Mouse (Mus musculus) E14TG2a.4 (cell line): ENCODE results near the gene Mfn2.

Experiments used
- CTCF ChIP-seq: conservative IDR thresholded peaks from 2 replicates; pipeline ENCODE4 v1.5.1; 2014; ENCODE audit warnings: low read length
- POU5F1 ChIP-seq: IDR thresholded peaks from 2 replicates; pipeline ENCODE4 v1.6.1; 2014; ENCODE audit warnings: low read length, borderline replicate concordance

DNA sequence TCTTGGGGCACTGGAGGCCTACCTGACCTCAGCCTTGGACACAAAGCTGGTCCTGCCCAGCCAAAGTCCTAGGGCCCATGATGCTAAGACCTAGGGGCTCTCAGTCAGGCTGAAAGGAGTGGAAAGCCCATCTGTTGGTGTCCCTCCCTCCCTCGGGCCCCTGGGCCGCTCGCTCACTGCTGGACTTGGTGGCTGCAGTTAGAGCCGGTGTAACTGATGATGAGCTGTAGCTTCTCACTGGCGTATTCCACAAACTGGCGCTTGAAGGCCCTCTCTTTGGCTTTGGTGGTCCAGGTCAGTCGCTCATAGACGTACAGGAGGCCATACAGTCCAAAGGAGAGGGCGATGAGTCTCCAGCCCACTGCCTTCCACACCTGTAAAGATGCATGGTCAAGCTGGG, 26.0 kb downstream of the Mfn2 start:
- no peak for TF ChIP-seq CTCF
- TF ChIP-seq POU5F1, result no peak
